Mouse (Mus musculus) cerebellum, adult 2 months (tissue): ENCODE data around the gene 1700086D15Rik.

Source experiments
- CTCF ChIP-seq: fragments of 200-500 bp; IDR thresholded peaks from 2 replicates; pipeline ENCODE4 v1.5.1; 2011; ENCODE audit warnings: low read depth, mild to moderate bottlenecking, control low read depth, low read length, moderate library complexity, borderline replicate concordance; ENCODE audit not compliant: insufficient read depth
- POLR2A ChIP-seq: fragments of 200-500 bp; IDR thresholded peaks from 2 replicates; pipeline ENCODE4 v1.6.1; 2011; ENCODE audit warnings: low read length, control low read depth, borderline replicate concordance; ENCODE audit not compliant: insufficient read depth

- TF ChIP-seq POLR2A (no peak), CTCF (no peak)
Observed at GRCm38 (mm10) chr11:65148441-65148840, 11.2 kb downstream of the 1700086D15Rik start.
